Mouse (Mus musculus) R1 (cell line): ENCODE data around the gene Papolb.
A peak's percentile ranks its signal among the peaks of the same experiment; 100 is the strongest.

ENCODE experiments used
- DNase-seq: peaks from one replicate; pipeline ENCODE4 v3.0.0-alpha.2; 2018; ENCODE audit warnings: low read depth, low spot score

Papolb gene

GRCm38 (mm10) chr5:142529915-142530314, at the start of gene Papolb:
Gene Papolb (minus strand): TSS chr5:142530076.
- DNase-seq, result peak; percentile 76

GRCm38 (mm10) chr5:142578192-142578591, 48.3 kb upstream of the Papolb start:
- peak; percentile 62 for DNase-seq

GRCm38 (mm10) chr5:142576832-142577231, 47.0 kb upstream of the Papolb start:
- no peak for DNase-seq

- no peak for DNase-seq
These were observed 44.6 kb upstream of the Papolb start for GRCm38 (mm10) chr5:142574323-142575057.

- no peak for DNase-seq
These were observed 34.7 kb upstream of the Papolb start for GRCm38 (mm10) chr5:142564606-142565005.

- DNase-seq, result peak; percentile 66
These were observed 30.4 kb upstream of the Papolb start for GRCm38 (mm10) chr5:142560261-142560660.

- DNase-seq, result peak; percentile 66
These were observed 27.7 kb upstream of the Papolb start for GRCm38 (mm10) chr5:142557397-142558067.

- DNase-seq, result no peak
These were observed 26.8 kb upstream of the Papolb start for GRCm38 (mm10) chr5:142556721-142557120.

- DNase-seq, result no peak
These were observed 26.0 kb upstream of the Papolb start for GRCm38 (mm10) chr5:142555866-142556265.

GRCm38 (mm10) chr5:142550706-142551652, 21.1 kb upstream of the Papolb start, which contains the start of gene Radil:
Gene Radil (minus strand): TSS chr5:142551098.
- peak; percentile 97 for DNase-seq

GRCm38 (mm10) chr5:142549961-142550705, 20.3 kb upstream of the Papolb start:
- DNase-seq, result peak; percentile 59

GRCm38 (mm10) chr5:142549441-142549840, 19.6 kb upstream of the Papolb start:
- no peak for DNase-seq

- DNase-seq, result peak; percentile 69
These were observed 17.2 kb upstream of the Papolb start for GRCm38 (mm10) chr5:142547066-142547465.

GRCm38 (mm10) chr5:142546344-142546743, 16.5 kb upstream of the Papolb start:
- DNase-seq, result peak; percentile 97

GRCm38 (mm10) chr5:142545014-142545795, 15.3 kb upstream of the Papolb start:
- DNase-seq, result peak; percentile 86

- DNase-seq, result no peak
These were observed 7.4 kb upstream of the Papolb start for GRCm38 (mm10) chr5:142537286-142537685.

GRCm38 (mm10) chr5:142535388-142535787, 5.5 kb upstream of the Papolb start:
- no peak for DNase-seq

- DNase-seq, result no peak
These were observed 5.0 kb downstream of the Papolb start for GRCm38 (mm10) chr5:142524711-142525464.

- DNase-seq, result peak; percentile 22
These were observed 8.5 kb downstream of the Papolb start for GRCm38 (mm10) chr5:142521195-142521866.
